Mouse (Mus musculus): Measurements from ENCODE around the gene Sub1.

DNA sequence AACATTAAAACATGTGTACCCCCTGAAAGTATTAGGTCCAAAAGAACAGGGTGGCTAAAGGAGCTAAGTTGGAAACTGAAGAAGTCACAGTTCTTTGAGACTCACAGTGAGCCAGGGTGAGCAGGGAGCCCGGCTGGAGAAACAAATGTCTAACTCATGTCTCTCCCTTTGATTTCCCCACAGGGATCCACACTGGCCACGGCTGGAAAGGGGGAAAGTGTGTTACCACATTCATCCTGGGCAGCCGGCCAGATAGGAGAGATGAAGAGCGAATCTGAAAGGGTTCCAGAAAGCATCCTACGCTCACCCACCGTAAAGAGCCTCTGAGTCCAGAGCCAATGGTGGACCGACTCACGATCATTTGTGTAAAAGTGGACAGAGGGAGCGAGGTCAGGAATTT, 20.9 kb downstream of the Sub1 start:
- no peak for TF ChIP-seq POLR2A (IDR thresholded peaks at IDR 0.05; ENCODE audit: borderline replicate concordance, extremely low read depth, low read depth, low read length)
- TF ChIP-seq CTCF (IDR thresholded peaks at IDR 0.05; ENCODE audit: insufficient read depth, low read length), result no peak
